ENCODE assay signal across 8 mouse cellular contexts in the genomic region with DNA sequence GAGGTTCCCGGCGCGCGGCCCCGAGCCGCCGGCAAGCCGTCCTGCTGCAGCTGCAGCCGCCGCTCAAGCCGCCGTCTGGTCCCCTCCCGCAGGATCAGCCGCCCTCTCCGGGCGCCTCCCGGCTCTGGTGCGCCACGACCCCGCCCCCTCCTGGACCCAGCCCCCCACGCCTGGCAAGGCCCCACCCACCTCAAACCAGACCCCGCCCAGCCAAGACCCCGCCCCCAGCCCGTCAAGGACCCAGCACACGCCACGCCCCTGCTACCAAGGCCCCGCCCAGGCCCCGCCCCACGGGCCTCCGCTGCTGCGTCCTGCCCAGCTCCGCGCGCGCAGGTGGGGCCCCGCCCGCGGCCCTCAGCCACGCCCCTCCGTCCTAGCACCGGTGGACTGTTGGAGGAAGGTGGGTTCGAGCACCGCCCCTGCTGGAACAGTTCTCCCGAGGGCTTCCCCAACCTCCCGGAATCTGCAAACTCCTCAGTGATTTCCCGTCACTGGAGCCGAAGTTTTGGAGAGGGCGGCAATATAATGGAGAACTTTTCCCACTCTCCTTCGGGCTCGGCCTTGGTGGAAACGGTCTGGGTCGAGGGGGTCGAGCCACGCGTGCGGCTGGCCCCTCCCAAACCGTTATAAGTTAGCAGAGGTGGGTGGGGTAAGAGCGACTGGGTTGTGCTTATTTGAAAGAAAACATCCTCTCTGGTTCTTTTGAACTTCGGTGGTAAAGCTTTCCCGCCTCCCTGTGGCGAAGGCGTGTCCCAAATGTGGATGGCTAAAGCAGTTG. TPM values are rescaled to one million over a fixed set of nuclear protein-coding genes. Genes with fewer than 3 reads are reported as not detected.
DNase-seq lines count a peak whose midpoint lies in the region; ATAC-seq lines count a peak whose summit lies in the region.

A gene (minus strand): TSS at position 158 of the 778 bp plus-strand sequence.

- H3K4me2 ChIP-seq in intestine, embryonic 16.5 days (ENCODE audit: low read depth, low read length) = peak within 1 kb of the TSS; percentile 88
- peak within 1 kb of the TSS; percentile 93 for H3K4me2 ChIP-seq in midbrain, embryonic 11.5 days

- ATAC-seq in intestine, embryonic 16.5 days = peak; percentile 92
- peak; percentile 93 for ATAC-seq in midbrain, embryonic 11.5 days (ENCODE audit: low FRiP score)

- intact Hi-C loops in left cerebral cortex, postnatal 4 days (cut with DNase I) = no loop called here

- no peaks in the 10 kb centered on the region for H3K9me3 ChIP-seq in intestine, embryonic 16.5 days (ENCODE audit: control insufficient read depth, low read length)
- no peaks in the 10 kb centered on the region for H3K9me3 ChIP-seq in midbrain, embryonic 11.5 days (ENCODE audit: control insufficient read depth, low read length)

- peak within 1 kb of the TSS; percentile 95 for H3K9ac ChIP-seq in intestine, embryonic 16.5 days (ENCODE audit: low read depth, low read length)
- H3K9ac ChIP-seq in midbrain, embryonic 11.5 days (ENCODE audit: low read length) = peak within 1 kb of the TSS; percentile 72

- WGBS in intestine, embryonic 16.5 days = 2% methylated on average over 39 of the region's 62 CpGs
- WGBS in midbrain, embryonic 11.5 days = under 1% methylated on average over 45 of the region's 62 CpGs

- no peaks in the 10 kb centered on the region for H3K36me3 ChIP-seq in intestine, embryonic 16.5 days (ENCODE audit: control insufficient read depth, insufficient read depth, low read length)
- no peaks in the 10 kb centered on the region for H3K36me3 ChIP-seq in midbrain, embryonic 11.5 days (ENCODE audit: control insufficient read depth, insufficient read depth, low read length)

- H3K4me3 ChIP-seq in intestine, embryonic 16.5 days (ENCODE audit: low read length) = peak within 1 kb of the TSS; percentile 91
- H3K4me3 ChIP-seq in midbrain, embryonic 11.5 days (ENCODE audit: low read depth, low read length) = peak within 1 kb of the TSS; percentile 59

- DNase-seq in layer of hippocampus, adult 11-12 months (ENCODE audit: low spot score) = peak; percentile 84
- DNase-seq in layer of hippocampus, adult 9-10 months (ENCODE audit: low spot score) = no peak
- peak; percentile 99 for DNase-seq in embryo, embryonic 9.5 days (ENCODE audit: extremely low spot score)
- peak; percentile 98 for DNase-seq in gastrocnemius, postnatal 4 days (ENCODE audit: low spot score in 2 of 2)
- DNase-seq in left cerebral cortex, postnatal 4 days = peak; percentile 99
- peak; percentile 100 for DNase-seq in midbrain, embryonic 11.5 days (ENCODE audit: low spot score, missing footprints)
- DNase-seq in right cerebral cortex, postnatal 4 days = peak; percentile 90

- no peaks in the 10 kb centered on the region for H3K27me3 ChIP-seq in intestine, embryonic 16.5 days (replicated peaks; ENCODE audit: control insufficient read depth, insufficient read depth, low read length)
- peaks cover 9% of the 10 kb centered on the region for H3K27me3 ChIP-seq in midbrain, embryonic 11.5 days (ENCODE audit: control insufficient read depth, insufficient read depth, low read length)

- peaks cover 32% of the 10 kb centered on the region for H3K4me1 ChIP-seq in intestine, embryonic 16.5 days (ENCODE audit: control insufficient read depth, insufficient read depth, low read length)
- H3K4me1 ChIP-seq in midbrain, embryonic 11.5 days (ENCODE audit: control insufficient read depth, insufficient read depth, low read length) = peaks cover 12% of the 10 kb centered on the region

- H3K27ac ChIP-seq in intestine, embryonic 16.5 days (ENCODE audit: low read length) = peak within 1 kb of the TSS; percentile 96
- H3K27ac ChIP-seq in midbrain, embryonic 11.5 days (ENCODE audit: low read depth, low read length) = no peak within 1 kb of the TSS; the same call in 1 of the 2 replicates

RNA-seq across cellular contexts. Expression of the gene that starts here (rescaled TPM):
- 10 to 100 TPM; 70.0 to 78.2 TPM for total RNA-seq in gastrocnemius, postnatal 4 days (2021)
- polyA plus RNA-seq in intestine, embryonic 16.5 days (2015; fragmentation: Nextera tagmentation; extraction: Ambion mirVana) = 15.7 and 22.2 TPM in 2 replicates
- total RNA-seq in left cerebral cortex, postnatal 4 days (2021) = 10 to 100 TPM; 17.4 to 22.9 TPM
- 5.9 and 6.0 TPM in 2 replicates for polyA plus RNA-seq in midbrain, embryonic 11.5 days (2014; fragmentation: Nextera tagmentation; extraction: Ambion mirVana)
